Mouse (Mus musculus): ENCODE measurements at regions not wholly inside any gene's neighbourhood (a gene's known extent, or its start where the extent isn't known, plus 50 kb on each side); places are given as distances from the start of the nearest gene placed in this dataset.
A peak's percentile ranks its signal among the peaks of the same experiment; 100 is the strongest.

GRCm38 (mm10) chr3:34465040-34465831, 185.0 kb upstream of the Sox2 start:
- no peak for DNase-seq (ENCODE audit: low spot score)

DNA sequence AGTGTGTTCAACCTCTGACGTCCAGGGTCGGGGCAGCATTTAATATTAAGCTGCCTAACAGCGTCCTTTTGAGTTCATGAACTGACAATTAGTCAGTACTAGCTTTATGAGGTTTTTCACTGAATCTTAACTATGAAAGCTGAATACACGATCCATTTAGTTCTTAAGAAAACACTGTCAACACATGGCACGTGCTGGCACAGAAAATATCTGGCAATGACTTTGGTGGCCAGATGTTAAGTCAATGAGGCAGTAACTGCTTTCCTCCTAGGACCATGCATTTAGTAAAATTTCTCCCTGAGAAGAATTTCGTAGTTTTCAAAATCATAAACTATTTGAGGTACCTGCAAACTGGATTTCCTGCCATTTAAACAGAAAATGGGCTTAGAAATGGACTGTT, 191.4 kb upstream of the Sox2 start:
- DNase-seq (ENCODE audit: low spot score) = no peak

GRCm38 (mm10) chr3:34457821-34458220, 192.4 kb upstream of the Sox2 start:
- DNase-seq (ENCODE audit: low spot score) = no peak

GRCm38 (mm10) chr3:34456488-34457433, 193.4 kb upstream of the Sox2 start:
- peak; percentile 11 for DNase-seq (ENCODE audit: low spot score)

DNA sequence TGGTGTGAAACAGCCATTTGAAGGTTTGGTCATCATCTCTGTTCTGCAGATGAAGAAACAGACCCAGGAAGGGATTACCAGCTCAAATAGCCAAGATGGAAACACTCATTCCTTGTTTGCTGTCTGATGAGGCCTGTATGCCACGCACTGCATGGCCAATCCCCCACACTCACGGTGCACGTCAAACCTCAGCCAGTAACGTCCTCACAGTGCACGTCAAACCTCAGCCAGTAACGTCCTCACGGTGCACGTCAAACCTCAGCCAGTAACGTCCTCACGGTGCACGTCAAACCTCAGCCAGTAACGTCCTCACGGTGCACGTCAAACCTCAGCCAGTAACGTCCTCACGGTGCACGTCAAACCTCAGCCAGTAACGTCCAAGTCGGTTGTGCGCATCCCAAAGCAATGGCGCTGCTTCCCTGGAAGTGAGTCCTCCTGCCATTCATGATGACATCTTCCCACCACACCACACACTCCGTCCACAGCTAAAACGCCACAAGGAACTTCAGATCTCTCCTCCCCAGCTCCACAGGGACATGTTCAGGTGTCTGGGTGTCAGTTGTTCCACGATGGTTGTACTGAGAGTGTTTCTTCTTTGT, 196.1 kb upstream of the Sox2 start:
- DNase-seq (ENCODE audit: low spot score) = no peak

- peak; percentile 5 for DNase-seq (ENCODE audit: low spot score)
Measured at GRCm38 (mm10) chr3:34445354-34445753, 204.9 kb upstream of the Sox2 start.

DNA sequence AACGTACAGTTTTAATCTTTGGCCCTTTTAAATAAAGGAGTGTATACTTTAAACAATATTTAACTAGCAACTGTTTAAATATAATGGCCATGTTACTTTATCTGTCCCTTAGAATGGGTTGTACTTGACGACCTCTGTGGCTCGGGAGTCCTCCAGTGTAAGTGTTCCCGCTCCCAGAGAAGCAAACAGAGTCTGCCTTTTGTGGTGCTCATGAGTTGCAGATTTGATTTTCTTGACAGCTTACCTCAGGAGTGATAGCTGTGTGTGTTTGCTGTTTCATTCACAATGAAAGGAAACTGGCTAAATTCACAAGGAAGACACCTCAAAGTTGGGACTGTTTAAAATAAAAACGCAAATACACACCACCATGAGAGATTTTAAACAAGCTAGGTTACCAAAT, 205.4 kb upstream of the Sox2 start:
- DNase-seq (ENCODE audit: low spot score) = no peak

GRCm38 (mm10) chr3:34443731-34444628, 206.2 kb upstream of the Sox2 start:
- no peak for DNase-seq (ENCODE audit: low spot score)

GRCm38 (mm10) chr3:34443307-34443706, 206.9 kb upstream of the Sox2 start:
- DNase-seq (ENCODE audit: low spot score) = no peak

DNA sequence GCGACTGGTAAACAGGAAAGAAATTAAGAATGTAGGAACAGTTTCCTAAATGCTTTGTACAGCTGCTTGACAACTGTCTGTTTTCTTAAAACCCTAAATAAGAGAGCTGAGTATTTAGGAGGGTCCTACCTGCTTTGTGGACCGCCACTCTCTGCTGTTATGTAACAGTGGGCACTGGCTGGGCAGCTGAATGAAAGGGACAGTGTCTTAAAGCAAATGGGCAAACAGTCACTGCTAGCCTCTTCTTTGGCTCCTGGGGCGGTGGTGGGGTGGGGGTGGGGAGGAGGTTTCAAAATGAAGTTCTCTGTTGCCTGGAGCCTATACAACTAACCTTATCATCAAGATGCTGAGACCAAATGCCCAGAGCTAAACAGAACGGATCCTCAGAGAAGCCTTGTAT, 208.4 kb upstream of the Sox2 start:
- DNase-seq (ENCODE audit: low spot score) = no peak

DNA sequence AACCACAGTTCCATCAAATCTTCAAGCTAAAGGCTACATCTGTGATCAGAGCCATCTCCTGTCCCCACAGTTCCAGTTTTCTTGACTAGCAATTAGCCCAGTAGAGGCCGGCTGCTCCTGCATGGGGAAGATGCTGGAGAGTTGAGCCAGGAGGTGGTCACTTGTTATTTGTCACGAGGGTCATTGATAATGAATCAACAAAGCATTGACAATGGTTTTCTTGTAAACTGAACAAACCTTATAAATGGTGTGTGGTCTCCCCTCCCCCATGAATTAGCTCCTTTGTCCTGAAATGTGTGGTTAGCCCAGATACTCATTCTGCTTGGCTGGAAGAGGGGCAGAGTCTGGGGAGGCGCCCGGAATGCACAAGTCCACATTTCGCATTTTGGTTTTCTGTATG, 208.9 kb upstream of the Sox2 start:
- no peak for DNase-seq (ENCODE audit: low spot score)

- DNase-seq (ENCODE audit: low spot score) = no peak
Measured at GRCm38 (mm10) chr3:34434901-34435300, 215.3 kb upstream of the Sox2 start.

- no peak for DNase-seq (ENCODE audit: low spot score)
Measured at GRCm38 (mm10) chr3:34427967-34428366, 222.2 kb upstream of the Sox2 start.

DNA sequence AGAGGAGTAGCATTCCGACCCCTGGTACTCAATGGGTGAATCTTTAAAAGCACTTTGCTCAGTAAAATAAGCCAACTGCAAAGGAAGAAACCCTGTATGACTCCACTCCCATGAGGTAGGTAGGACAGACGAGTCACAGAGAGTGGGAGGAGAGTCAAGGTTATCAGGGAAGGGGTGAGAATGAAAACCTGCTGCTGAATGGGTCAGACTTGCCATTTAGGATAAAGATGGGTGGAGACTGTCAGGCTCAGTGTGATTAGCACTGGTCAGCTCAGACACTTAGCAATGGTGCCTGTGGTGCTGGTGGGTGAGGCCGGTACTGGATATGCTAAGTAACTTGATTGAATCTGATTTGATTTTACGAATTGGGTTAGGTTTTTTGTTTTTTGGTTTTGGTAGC, 222.7 kb upstream of the Sox2 start:
- no peak for DNase-seq (ENCODE audit: low spot score)

GRCm38 (mm10) chr3:34426955-34427354, 223.2 kb upstream of the Sox2 start:
- no peak for DNase-seq (ENCODE audit: low spot score)

DNA sequence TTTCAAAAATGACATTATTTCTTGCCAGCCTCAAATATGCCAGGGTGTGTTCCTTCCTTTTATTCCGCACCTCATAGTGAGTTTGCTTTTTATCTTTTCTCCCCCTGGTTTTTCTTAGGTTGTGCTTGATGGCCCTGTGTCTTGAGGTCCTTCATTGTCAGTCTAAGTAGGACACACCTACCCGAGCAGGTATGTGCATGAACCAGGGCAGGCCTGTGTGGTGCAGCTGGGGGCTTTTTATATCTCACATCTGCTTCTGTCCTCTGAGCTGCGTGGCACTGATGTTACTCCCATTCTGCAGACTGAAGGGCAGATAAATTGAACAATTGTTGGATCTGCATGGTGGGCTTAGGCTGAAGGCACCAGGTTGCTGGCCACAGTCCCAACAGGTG, 238.3 kb upstream of the Sox2 start:
- DNase-seq (ENCODE audit: low spot score) = no peak

DNA sequence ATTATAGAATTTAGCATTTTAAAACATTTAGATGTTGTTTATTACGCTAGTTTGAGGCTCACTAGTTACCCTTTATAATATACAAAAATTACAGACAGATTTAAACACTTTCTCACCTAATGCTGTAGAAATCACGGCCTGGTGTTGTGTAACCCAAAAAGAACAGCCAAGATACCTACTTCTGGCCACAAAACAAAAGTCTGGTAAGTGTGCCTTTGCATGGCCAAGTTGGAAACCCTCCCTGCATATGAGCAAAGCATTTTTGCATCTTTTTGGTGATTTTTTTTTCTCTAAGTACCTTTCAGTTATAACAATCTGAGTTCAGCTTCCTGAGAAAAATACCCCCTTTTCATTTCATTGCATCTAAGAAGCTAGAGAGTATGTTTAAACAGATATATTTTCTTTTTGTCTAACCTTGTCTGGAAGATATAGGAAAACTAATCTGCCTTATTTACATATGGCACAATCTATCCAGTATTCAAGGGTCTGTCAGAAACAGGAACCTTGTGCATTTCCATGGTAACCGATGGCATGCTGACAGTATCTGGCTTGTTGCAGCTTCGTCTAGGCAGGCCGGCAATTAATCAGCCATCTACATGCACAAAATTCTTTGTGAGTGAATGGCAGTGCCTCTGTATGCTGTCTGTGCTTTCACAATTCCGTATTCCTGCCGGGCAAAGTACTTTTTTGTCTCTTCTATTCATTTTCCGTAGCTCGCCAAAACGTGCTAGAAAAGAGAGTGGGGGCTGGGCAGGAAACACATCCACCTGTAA, 238.9 kb upstream of the Sox2 start:
- peak; percentile 4 for DNase-seq (ENCODE audit: low spot score)

DNA sequence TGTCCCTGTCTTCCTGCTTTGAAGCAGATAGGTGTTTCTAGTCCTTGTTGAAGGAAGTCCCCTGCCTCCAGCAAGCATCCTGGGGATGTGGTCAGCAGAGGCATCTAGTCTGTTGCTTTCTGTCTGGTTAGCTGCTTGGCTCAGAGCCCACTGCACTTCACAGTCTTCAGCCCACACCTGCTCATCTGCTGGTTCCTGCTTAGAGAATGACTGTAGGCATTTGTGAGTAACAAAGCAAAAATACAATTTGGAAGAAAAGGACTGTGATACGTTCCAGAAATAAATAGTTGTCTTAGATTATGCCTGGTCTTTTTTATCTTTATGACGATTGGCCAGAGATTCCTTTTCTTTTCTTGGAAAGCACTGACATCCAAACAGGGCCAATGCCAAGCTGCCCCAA, 246.6 kb upstream of the Sox2 start:
- DNase-seq (ENCODE audit: low spot score) = no peak

DNA sequence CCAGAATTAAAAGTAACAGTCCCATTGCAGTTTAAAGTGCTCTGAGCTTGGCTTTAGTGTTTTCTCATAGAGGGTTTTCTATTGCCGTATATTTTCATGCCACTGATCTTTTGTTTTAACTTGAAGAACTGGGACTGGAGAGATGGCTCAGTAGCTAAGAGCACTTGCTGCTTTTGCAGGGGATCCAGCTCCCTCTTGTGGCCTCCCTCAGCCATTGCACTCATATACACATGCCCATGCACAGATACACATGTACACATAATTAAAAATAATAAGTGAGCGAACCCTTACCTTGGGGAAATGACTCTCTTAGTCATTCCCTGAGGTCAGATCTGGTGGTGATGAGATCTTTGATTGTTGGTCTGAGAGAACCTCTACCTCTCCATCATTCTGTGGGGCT, 258.9 kb upstream of the Sox2 start:
- DNase-seq (ENCODE audit: low spot score) = no peak

- no peak for DNase-seq (ENCODE audit: low spot score)
Measured at GRCm38 (mm10) chr3:34384965-34385505, 265.2 kb upstream of the Sox2 start.

GRCm38 (mm10) chr3:34377913-34378312, 272.3 kb upstream of the Sox2 start:
- no peak for DNase-seq (ENCODE audit: low spot score)

All from urinary bladder, postnatal 14 days (tissue).